Mouse (Mus musculus) splenic B cell, adult 2 months (primary cell): ENCODE data around the gene Rnf43.
A peak's percentile ranks its signal among the peaks of the same experiment; 100 is the strongest.

ENCODE experiments used
- DNase-seq: peaks from one replicate; pipeline ENCODE4 v3.0.0-alpha.2; 2011; ENCODE audit warnings: low read depth, low spot score
- H3K27me3 ChIP-seq: 2 replicates; pipeline ENCODE4 v1.6.1; 2012; ENCODE audit warnings: mild to moderate bottlenecking, low read length, moderate library complexity, mixed read lengths; ENCODE audit not compliant: control insufficient read depth, poor library complexity, insufficient read depth, severe bottlenecking
- H3K36me3 ChIP-seq: 2 replicates; pipeline ENCODE4 v1.6.1; 2012; ENCODE audit warnings: mild to moderate bottlenecking, low read length, moderate library complexity, mixed read lengths; ENCODE audit not compliant: control insufficient read depth, poor library complexity, insufficient read depth, severe bottlenecking

Gene Rnf43

GRCm38 (mm10) chr11:87715999-87716398, 53.5 kb downstream of the Rnf43 start:
- Histone ChIP-seq H3K27me3 (no peaks in the 10 kb centered on the region), H3K36me3 (no peaks in the 10 kb centered on the region)
- peak; percentile 50 for DNase-seq

DNA sequence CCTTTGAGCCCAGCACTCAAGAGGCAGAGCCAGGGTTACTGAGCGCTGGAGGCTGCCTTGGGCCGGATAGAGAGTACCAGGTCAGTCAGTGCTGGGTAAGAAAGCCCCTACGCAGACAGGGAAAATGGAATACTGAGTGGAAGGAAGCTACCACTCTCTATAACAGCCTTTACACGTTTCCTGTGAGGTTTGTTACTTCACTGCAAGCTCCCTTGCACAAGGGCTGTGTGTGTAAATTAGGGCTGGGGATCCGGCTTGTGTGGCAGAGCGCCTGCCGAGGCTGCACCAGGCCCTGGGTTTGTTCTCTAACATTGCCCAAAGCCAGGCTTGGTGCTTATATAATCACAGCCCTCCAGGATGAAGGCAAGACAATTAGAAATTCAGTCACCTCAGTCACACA, 57.0 kb downstream of the Rnf43 start:
- no peaks in the 10 kb centered on the region for H3K36me3 ChIP-seq
- DNase-seq, result no peak

DNA sequence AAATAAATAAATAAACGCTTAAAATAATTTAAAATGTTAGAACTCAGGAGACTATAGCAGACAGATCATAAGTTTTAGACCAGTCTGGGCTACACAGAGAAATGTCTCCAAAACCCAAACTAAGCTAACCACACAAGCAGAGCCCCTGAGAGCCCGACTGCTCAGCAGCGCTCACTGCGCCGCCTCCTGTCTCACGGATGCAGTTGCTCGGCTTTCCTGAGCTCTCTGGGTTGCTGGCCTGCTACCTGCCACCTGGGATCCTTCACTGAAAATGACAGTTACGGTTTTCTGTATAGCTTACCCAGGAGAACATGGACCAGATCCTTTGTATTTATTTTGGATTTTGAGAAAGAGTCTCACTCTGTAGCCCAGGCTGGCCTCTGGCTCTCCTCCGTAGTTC, 57.8 kb downstream of the Rnf43 start:
- DNase-seq, result peak; percentile 44
- H3K27me3 ChIP-seq, result no peaks in the 10 kb centered on the region

More for the DNA sequence above, 57.0 kb downstream of the Rnf43 start:
- H3K27me3 ChIP-seq, result no peaks in the 10 kb centered on the region

GRCm38 (mm10) chr11:87720839-87721238, 58.3 kb downstream of the Rnf43 start:
- Histone ChIP-seq H3K27me3 (no peaks in the 10 kb centered on the region), H3K36me3 (no peaks in the 10 kb centered on the region)
- peak; percentile 55 for DNase-seq

More for the DNA sequence above, 57.8 kb downstream of the Rnf43 start:
- no peaks in the 10 kb centered on the region for H3K36me3 ChIP-seq

- no peak for DNase-seq
- Histone ChIP-seq H3K27me3 (no peaks in the 10 kb centered on the region), H3K36me3 (no peaks in the 10 kb centered on the region)
These were observed 59.6 kb downstream of the Rnf43 start for GRCm38 (mm10) chr11:87722168-87722567.

GRCm38 (mm10) chr11:87722891-87723290, 60.4 kb downstream of the Rnf43 start:
- H3K36me3 ChIP-seq, result no peaks in the 10 kb centered on the region
- DNase-seq, result no peak
- no peaks in the 10 kb centered on the region for H3K27me3 ChIP-seq

GRCm38 (mm10) chr11:87725515-87725914, 63.0 kb downstream of the Rnf43 start:
- H3K27me3 ChIP-seq, result no peaks in the 10 kb centered on the region
- no peaks in the 10 kb centered on the region for H3K36me3 ChIP-seq
- DNase-seq, result no peak

DNA sequence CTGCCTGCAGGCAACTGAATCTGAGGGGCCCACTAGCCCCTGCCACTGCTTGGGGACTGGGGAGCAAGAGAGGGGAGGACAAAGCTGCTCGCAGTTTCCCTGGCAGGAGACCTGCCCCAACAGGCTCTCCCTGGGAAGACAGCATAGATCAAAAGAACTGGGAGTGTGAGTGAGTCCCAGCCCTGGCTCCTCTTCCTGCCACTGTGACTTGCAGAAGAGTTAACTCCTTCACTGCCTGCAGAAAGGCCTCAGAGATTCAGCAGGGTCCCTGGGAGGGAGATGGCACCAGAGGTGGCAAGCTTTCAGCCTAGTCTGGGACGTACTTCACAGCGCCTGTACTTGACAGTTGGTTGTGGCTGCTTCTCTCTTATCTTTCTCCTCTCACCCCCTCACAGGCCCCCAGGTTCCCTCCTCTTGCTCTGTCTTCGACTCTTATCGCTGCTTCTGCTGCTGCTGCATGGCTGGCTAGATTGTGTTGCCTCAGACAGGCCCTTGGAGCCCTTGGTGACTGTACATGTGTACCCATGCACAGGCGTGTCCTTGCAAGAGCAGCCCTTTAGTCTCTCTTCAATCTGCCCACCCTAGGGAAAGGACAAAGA, 63.5 kb downstream of the Rnf43 start:
- Histone ChIP-seq H3K27me3 (no peaks in the 10 kb centered on the region), H3K36me3 (no peaks in the 10 kb centered on the region)
- DNase-seq, result no peak

GRCm38 (mm10) chr11:87727021-87727420, 64.5 kb downstream of the Rnf43 start:
- H3K36me3 ChIP-seq, result no peaks in the 10 kb centered on the region
- DNase-seq, result no peak
- H3K27me3 ChIP-seq, result no peaks in the 10 kb centered on the region

GRCm38 (mm10) chr11:87727471-87727870, 64.9 kb downstream of the Rnf43 start:
- Histone ChIP-seq H3K27me3 (no peaks in the 10 kb centered on the region), H3K36me3 (no peaks in the 10 kb centered on the region)
- no peak for DNase-seq

DNA sequence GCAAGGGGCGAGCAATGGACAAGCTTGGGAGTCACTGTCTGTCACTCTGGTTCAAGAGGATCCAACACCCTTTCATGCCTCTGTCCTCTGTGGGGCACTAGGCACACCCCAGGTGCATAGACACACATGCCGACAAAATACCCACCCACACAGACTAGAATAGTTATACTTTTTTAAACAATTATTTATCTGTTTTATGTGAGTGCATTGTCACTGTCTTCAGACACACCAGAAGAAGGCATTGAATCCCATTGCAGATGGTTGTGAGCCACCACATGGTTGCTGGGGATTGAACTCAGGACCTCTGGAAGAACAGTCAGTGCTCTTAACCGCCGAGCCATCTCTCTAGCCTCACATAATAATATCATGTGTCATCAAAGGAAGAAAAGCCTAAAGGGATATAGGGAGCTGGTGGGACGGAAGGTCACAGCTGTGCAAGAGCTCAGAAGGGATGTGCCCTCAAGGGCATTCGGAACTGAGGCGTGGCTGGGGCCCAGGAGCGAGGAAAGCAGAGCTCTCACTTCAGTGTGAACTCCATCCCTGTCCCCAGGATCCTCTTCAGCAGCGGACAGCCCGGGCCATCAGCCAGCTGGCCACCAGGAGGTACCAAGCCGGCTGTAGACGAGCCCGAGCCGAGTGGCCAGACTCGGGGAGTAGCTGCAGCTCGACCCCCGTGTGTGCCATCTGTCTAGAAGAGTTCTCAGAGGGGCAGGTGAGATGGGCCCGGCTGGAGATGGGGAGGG, 66.5 kb downstream of the Rnf43 start:
- no peaks in the 10 kb centered on the region for H3K36me3 ChIP-seq
- H3K27me3 ChIP-seq, result no peaks in the 10 kb centered on the region
- no peak for DNase-seq

DNA sequence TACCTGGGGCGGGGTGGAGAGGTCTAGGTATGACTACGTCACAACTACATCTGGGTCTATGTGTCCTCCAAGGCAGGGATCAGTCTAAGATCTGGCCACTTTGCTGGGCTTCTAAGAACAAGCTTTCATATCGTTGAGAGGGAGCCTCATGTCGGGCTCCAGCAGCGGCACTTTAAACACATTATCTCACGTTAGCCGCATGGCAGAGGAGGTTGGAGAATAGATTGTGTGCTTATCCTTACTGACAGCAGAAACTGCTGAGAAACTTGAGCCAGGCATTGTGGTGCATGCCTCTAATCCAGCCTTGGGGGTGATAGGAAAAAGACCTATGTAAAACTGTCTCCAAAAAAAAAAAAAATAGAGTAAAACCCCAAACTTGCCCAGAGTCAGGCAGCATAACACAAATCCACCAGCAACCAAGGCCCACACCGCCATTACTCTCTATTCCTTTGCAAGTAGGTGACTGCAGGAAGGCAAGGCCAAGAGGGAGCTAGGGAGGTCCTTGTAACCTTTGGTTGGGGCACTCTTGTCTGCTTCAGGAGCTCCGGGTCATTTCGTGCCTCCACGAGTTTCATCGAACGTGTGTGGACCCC, 67.2 kb downstream of the Rnf43 start:
- no peaks in the 10 kb centered on the region for H3K36me3 ChIP-seq
- no peak for DNase-seq

GRCm38 (mm10) chr11:87730652-87731310, 68.3 kb downstream of the Rnf43 start:
- no peak for DNase-seq

More for the DNA sequence above, 67.2 kb downstream of the Rnf43 start:
- no peaks in the 10 kb centered on the region for H3K27me3 ChIP-seq

GRCm38 (mm10) chr11:87734346-87734745, 71.8 kb downstream of the Rnf43 start:
- Histone ChIP-seq H3K36me3 (no peaks in the 10 kb centered on the region), H3K27me3 (no peaks in the 10 kb centered on the region)
- peak; percentile 53 for DNase-seq

More at GRCm38 (mm10) chr11:87730652-87731310, 68.3 kb downstream of the Rnf43 start:
- Histone ChIP-seq H3K27me3 (no peaks in the 10 kb centered on the region), H3K36me3 (no peaks in the 10 kb centered on the region)

DNA sequence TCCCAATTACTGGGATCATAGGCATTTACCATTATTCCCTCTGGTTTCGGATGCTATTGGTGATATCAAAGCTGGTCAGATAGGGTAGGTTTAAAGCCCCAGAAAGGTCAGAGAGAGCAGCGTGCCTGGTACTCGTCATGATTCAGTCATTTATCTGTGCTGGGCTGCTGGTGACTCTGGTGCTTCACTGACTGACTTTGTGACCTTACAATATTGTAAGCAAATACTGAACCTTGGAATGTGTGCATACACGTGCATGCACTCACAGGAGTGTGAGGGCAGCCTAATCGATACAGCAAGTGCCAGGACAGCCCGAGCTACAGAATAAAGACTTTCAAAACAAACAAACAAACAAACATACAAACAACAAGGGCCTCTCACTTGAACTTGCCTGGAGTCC, 73.2 kb downstream of the Rnf43 start:
- peaks cover 3% of the 10 kb centered on the region; the same call in 1 of the 2 replicates for H3K36me3 ChIP-seq
- H3K27me3 ChIP-seq, result no peaks in the 10 kb centered on the region
- no peak for DNase-seq
